Mouse (Mus musculus) regulatory T cell (primary cell): ENCODE measurements around the gene Mmp2.
"Not testable (repeated sequence)": the region's sequence is repeated elsewhere in the genome, so short reads cannot be mapped to it uniquely, and the experiment has no call there.

ENCODE experiments used
- in situ Hi-C: fragments of 300-600 bp; cut with MboI, MseI; formaldehyde crosslinking; loops from one replicate; pipeline ENCODE4 v1.15.1; 2025; ENCODE audit warnings: high pct_unique_total_duplicates

Gene Mmp2

DNA sequence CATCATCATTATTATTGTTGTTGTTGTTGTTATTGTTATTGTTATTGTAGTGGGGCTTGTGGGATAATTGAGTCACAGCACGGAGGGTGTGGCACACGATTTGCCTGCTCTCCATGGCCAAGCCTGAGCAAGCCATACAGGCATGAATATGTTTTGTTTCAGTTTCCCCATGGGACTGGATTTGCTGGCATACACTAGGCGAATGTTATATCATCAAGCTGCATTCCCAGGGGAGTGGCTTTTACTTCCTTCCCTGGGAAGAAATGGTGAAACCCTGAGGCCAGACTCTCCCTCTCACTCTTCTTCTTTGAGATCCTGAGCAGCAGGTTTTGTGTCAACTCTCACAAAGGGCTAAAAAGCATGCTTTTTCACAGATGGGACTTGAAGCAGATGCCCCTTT is 11.5 kb downstream of the Mmp2 start:
- in situ Hi-C loops: no loop called here

DNA sequence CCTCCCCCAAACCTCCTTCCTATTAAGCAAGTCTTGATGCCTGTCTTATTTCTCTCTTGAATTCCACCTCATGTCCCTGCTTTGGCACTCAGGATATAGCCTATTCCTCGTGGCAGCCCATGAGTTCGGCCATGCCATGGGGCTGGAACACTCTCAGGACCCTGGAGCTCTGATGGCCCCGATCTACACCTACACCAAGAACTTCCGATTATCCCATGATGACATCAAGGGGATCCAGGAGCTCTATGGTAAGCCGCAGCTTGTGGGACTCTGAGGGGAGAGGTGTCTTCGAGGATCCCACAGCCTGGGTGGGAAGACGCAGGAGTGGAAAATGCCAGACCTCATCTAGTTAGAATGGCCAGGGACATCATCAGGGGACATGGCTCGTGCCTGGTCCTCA is 12.1 kb downstream of the Mmp2 start:
- in situ Hi-C loops: no loop called here

DNA sequence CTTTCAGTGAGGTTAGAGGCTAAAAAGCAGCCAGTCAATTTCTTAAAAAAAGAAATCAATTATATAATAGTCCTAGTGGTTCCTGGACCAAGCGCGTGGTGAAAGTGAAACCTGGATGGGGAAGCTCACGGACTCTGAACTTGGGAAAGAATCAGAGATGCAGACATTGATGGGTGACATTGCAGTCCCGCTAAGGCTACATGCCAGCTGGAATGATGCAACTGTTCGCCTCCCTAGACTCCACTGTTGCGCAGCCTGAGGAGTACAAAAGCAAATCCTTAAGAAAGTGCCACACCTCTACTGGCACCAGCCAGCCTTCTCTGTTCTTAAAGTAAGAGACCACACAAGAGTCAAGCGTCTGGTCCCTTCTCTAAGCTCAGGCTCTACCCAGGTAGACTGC is 12.8 kb downstream of the Mmp2 start:
- in situ Hi-C loops: no loop called here

DNA sequence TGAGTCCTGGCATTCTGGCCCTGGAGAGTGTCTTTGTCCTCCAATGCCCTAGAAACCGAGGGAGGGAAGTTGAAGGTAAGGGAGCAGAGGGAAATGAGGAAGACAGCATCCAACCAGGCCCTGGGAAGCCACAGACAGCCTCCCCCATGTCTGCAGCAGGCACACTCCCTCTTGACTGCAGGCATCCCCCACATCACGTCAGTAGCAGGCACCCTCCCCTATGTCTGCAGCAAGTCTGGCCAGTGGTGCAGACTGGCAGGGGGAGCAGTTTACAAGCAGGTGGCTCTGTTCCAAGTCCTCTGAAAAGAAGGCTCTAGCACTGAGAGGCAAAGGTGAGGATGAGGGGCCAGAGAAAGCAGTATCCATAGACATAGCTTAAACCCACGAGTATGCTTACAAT is 19.6 kb downstream of the Mmp2 start:
- in situ Hi-C loops: no loop called here

DNA sequence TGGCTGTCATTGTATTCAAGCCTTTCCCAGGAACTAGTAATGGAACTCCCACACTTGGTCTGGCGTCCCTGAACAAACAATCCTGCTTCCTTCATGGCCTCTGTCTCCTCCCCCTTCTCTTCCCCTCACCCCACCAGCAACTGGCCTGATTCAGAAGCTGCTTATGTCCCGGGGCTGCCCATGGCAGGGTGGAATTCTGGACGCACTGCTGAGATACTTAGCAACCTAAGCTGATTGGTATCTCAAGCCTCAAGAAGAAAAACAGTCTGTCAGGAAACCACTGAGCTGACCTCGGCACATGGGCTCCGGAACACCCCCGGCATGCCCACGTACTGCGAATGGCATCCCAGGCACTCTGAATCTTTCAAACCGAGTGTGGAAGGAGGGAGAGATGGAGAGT is 20.2 kb downstream of the Mmp2 start:
- in situ Hi-C loops: no loop called here

DNA sequence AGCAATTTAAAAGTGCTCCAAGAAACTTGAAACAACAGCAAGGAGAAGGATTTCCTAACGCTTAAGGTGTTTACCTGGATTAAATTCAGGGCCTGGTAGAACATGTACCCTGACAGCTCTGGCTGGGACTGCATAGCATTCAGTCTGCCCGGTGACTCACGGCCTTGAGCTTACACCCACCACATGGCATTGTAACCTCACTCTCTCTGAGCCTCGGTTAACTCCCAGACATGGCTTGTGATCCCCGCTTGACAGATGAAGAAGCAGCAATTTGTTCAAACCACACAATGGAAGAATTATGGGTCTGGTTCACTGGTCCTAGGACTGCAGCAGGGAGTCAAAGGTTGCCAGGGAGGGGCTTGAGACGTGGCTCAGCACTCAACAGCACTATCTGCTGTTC is 22.2 kb downstream of the Mmp2 start:
- in situ Hi-C loops: no loop called here

DNA sequence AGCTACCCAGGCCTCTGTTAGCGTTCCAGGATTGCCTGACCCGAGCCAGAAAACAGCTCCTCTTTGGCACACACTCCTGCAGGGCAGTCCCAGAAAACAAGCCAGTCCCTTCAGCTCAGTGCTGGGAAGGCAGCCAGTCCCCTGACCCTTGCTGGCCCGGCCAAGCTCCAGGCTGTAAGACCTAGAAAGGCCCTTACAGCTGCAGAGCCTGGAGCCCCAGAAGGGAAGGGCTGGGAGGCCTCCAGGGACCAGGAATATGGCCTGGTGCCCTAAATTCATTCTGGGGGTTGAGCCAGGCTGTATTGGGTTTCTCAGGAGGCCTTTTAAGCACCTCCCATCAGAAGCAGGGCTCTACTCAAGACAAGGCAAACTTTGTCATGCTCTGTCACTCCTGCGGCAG is 23.1 kb downstream of the Mmp2 start:
- in situ Hi-C loops: no loop called here

DNA sequence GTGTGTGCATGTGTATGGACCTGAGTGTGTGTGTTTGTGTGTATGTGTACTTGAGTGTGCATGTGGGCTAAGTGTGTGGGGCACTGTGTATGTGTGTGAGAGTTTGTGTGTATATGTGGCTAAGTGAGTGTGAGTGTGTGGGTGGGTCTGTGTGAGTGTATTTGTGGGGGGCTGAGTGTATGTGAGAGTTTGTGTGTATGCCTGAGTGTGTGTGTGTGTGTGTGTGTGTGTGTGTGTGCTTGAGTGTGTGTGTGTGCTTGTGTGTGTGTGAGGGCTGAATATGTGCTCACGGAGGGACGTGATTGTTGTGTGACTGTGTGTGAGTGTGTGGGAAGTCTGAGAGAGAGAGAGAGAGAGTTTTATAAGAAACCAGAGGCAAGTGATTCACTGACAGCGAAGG is 24.3 kb downstream of the Mmp2 start:
- in situ Hi-C loops: no loop called here

DNA sequence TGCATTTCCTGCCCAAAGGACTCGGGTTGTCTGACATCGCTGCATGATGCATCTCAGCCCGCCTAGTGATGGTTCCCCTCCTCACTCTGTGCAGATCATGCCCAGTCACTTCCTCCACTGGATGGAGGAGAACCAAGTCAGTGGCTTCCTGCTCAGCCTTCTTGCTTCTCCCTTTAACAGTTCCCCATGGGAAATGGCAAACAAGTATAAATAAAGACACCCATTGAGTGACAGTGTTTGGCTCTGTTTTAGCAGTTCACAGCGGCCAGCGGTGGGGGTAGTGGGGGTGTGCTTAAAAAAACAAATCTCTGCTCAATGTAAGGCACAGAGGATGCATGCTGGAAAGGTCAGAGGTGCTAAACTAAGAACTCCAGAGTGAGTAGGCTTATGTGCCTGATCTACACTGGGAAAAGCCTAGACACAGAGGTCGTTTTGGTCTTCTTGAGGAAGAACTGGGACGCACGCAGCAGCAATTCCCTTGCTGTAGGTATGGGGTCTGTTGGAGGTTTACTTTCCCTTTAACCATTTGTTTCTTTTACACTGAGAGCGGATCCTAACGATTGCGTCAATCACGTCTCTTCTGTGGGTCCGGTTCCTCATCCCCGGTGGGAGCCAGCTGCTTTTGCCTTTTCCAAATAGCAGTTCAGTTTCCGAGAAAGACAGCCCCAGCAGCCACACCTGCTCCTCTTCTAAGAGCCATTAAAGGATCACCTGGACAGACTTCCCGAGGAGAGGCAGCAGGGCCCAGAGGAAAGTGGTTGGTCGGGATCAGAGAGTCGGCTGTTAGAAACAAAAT is 26.3 kb downstream of the Mmp2 start:
- in situ Hi-C loops: no loop called here

DNA sequence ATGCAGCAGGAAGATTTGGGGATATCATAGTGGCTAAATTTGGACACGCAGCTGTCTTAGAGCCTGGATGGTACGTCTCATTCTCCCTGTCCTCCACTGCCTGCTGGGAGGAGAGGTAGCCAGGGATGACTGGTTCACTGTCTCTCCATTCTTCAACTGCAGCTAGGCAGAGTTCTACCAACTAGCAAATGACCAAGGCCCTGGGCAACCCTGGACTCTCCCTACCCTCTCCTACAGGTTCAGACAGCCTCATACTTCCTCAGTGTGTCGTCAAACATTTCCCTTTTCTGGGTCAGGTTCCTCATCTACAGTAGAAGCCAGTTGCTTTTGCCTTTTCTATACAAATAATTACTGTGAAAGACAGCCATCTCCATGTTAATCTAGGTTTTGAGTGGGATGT is 27.6 kb downstream of the Mmp2 start:
- in situ Hi-C loops: no loop called here

DNA sequence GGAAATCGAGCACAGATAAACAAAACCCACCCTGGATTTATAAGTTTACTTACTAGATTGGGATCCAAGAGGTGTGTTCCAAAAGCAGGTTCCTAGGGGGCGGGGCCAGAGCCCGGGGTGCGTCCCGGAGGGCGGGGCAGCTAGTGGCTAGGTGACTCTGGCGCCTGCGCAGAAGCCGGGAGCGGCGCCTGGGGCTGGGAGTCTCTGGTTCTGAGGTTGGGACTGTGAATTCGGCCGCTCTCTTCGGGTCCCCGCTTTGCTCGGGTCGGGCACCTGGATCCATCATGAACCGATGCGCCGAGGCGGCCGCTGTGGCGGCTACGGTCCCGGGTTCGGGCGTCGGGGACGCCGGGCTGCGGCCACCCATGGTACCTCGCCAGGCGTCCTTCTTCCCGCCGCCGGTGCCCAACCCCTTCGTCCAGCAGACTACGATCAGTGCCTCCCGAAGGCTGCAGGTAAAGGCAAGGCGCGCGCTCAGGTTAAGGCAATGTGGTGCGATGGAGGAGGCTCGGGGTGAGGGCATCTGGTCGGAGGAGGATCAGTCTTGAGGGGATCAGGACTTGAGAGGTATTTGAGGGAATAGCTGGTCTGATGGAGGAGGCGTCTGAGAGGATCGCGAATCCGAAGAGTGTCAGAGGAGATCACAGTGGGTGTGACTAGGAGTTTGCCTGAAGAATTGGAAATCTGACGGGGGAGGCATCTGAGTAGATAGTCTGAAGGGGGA is 28.2 kb downstream of the Mmp2 start, which contains the start of gene Lpcat2:
Lpcat2 (plus strand) TSS at position 169 of the 724 bp plus-strand sequence.
- in situ Hi-C loops: no loop called here

DNA sequence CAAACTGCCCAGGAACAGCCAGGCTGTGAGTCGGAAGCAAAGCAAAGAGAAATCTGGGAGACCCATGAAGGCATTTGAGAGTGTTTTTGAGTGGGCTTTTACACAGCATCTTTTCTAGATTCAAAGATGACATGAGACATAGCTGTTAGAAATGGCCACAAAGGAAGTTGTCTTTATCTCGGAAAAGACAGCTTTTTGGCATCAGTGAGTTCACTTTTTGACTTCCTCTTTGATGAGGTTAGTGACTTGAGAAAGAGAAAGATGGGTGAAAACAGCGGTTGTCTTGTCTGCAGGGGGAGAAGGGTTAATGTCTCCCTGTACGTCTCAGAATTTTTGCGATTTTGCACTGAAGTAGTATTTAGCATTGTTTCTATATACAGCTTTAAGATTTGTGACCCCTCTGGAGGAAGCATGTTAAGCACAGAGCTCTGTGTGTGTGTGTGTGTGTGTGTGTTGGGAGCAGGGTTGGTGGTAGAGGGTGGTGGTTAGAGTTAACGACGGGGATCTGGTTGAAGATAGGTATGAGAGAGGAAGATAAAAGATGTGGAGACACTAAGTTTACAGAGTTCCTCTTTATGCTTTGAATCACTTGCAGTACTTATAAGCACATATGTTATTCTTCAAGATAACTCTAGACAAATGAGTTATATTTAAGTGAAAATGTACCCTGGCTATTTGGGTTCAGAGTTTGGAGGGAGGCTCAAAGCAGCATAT is 29.3 kb downstream of the Mmp2 start:
- in situ Hi-C loops: no loop called here

DNA sequence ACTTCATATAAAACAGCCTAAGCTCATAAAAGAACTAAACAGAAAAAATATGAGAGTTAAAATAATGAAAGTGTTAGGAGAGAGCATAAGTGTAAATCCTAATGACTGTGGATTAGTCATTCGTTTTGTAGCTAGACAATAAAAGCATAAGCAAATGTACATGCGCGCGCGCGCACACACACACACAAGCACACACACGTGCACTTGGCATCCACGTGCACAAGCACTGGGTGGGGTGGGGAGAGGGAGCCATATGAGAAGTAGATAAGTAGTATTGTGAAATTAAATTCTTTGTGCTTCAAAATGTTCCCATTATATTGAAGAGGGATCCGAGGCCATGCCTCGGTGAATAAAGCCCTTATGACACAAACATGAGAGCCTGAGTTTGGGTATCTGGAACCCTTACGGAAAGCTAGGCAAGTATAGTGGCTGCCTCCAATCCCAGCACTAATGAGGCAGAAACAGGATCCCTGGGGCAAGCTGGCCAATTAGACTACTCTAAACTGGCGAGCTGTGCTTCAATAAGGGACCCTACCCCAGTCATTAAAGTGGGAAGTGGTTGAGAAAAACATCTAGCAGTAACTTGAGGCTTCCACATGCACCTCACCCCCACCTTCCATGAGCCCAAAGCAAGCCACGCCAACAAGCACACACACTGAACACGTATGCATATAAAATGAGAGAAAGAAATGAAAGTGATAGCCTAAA is 31.5 kb downstream of the Mmp2 start:
- in situ Hi-C loops: no loop called here

DNA sequence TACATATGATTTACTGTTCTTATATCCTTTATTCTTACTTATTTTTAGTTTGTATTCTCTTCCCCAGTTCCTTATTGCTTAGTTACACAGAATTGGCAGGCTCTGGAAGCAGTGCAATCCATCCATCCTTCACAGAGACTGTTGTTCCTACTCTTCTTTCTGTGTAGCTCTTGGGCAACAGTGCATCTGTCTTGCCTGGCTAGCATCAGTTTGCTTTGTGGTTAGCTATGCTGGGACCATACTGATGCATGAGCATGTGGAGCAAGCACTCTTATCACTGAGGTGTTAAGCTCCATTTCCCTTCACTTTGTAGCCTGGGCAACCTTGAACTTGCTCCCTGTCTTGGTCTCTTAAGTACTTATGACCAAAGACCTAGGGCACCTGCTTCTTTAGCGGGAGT is 34.9 kb downstream of the Mmp2 start:
- in situ Hi-C loops: no loop called here

DNA sequence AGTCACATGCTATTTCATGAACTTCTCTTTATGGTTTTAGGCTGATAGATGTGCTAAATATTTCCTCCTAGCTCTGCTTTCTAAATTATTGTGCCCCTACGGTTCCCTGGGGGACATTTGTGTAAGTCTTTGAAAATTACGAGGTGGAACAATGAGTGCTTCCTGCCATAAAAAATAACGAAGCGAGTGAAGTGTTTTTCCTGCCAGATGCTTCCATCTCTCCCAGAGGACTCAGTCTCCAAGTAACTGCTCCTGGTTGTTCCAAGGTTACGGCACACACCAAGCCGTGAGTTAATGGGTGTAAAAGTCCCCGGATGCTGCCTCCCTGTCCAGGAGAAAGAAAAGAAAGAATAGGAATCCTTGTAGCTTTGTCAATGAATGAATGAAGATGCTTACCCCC is 43.2 kb downstream of the Mmp2 start:
- in situ Hi-C loops: no loop called here

DNA sequence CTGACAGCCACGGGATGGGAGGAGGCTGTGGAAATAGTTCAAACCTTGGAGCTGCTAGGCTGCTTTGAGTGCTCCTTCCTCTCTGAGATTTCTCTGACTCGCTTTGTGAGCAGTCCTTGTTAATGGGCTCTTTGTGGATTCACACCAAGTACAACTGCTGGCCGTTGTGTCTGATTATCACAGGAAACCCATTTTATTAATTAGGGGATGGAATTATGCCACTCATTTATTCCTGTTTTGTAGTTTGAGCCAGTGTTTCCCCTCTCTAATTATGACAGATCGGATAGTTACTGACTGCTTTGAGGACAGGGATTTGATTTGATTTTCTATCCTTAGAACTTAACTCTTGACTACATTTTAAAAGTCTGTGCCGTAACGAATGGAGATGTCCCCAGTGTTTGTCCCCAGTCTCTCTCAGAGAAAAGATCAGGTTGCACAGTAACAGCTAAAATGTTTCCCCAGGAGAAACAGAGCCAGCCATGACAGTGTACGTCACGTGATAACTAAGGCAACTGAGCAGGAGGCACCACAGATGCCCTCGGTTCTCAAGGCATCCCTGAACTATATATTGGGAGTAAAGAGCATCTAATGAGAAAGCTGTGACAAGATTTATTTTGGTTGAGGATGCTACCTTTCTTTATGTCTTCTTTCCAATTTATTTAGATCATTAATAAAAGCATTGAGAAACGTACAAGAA is 45.1 kb downstream of the Mmp2 start:
- in situ Hi-C loops: no loop called here

DNA sequence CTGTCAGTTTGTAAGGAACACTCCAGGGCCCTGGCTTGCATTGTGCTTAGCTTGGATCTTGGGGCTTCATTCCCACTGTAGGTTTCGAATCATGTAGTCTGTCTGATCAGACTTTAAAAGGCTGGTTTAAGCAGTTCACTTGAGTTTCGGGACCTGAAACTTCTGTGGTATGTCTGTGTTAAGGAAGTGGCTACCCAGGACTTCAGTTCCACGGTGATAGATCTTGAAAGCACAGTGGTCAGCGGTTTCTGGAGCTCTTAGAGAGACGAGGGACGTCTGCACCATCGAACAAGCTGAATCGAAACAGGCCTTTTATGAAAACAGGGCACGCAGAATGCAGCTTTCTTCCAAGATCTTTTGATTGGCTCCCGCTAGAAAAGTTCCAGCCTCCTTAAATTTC is 48.7 kb downstream of the Mmp2 start:
- in situ Hi-C loops: no loop called here

DNA sequence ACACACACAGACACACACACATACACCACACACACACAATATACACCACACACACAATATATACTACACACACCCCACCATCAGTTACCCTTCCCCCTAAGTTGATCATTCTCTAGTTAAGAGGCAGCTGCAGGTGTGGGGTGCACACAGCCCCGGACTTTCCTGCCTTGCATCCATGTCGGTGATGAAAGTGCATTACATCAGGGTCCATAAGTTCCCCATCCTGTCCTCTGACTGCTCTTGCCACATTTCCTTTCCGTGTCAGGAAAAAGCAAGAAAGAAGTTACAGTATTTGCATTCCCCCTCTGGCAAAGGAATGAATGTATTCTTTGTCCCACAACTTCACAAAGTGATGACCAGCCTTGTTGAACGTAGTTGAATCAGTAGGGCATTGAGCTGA is 54.2 kb downstream of the Mmp2 start:
- in situ Hi-C loops: no loop called here

DNA sequence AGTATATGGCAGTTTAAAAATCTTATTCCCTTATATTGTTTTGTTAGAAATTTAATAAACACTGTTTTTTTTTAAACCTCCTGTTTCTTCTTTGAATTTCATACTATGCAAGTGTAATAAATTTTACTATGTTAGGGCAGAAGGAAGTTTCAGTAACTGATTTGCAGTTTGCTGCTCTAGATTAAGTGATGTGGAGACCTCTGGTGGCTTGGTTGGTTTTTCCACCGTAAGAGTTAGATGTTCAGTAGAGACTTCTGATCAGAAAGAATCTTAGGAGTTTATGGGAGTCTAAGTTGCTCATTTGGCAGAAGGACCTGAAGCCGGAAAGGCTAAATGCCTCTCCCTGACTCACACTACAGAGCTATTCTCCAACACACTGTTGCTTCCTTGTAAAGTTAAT is 56.7 kb downstream of the Mmp2 start:
- in situ Hi-C loops: no loop called here

DNA sequence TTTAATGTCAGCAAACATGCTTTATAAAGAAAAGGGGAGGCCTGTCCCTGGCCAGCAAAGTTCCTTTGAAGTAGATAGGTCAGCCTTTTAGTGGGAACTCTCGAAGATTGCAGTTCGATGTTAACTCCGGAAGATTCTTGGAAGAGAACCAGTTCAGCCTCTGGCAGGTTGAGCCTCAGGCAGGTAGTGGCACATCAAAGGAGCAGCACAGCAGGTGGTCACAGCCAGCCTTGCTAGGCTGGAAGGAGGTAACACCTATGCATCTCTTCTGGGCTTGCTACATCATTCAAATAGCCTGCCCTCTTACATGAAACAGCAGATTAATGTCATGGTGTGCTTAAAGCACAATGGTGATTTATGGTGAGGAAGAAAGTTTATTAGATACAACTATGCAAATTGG is 65.1 kb downstream of the Mmp2 start:
- in situ Hi-C loops: not testable (repeated sequence)

DNA sequence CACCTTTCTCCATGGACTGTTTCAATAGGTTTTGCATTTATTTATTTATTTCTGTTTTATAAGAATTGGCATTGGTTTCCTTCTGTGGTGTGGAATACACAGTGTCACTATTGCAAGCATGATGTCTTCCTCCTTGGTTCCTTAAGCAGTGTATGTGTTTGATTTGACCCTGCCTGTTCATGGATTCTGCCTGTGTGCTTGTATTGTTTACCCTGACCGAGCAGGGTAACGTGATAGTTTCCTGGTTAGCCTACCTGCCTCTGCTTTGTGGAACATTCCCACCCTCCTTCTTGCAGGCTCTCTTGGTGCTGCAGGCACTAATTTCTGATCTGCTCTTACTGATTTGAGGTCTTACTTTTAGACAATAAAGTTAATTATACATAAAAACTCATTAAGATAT is 66.8 kb downstream of the Mmp2 start:
- in situ Hi-C loops: no loop called here
